Mouse (Mus musculus) intestine, embryonic 16.5 days (tissue): Measurements from ENCODE around the gene Dhx36. TPM values are rescaled to one million over a fixed set of nuclear protein-coding genes. Genes with fewer than 3 reads are reported as not detected.
A peak's percentile ranks its signal among the peaks of the same experiment; 100 is the strongest.

Experiments
- ATAC-seq: fragments of 200-750 bp; cut with Nextera tagmentation; 2 replicates; pipeline ENCODE4 v1.8.0; 2017; ENCODE audit warnings: moderate TSS enrichment, moderate library complexity
- H3K27ac ChIP-seq: fragments of 300-500 bp; sonication (generic); 2 replicates; pipeline ENCODE4 v1.5.1; 2014; ENCODE audit warnings: mild to moderate bottlenecking, low read length
- H3K27me3 ChIP-seq: fragments of 300-500 bp; sonication (generic); replicated peaks from 2 replicates; pipeline ENCODE4 v1.6.1; 2014; ENCODE audit warnings: low read length, control low read depth, mixed read lengths; ENCODE audit not compliant: control insufficient read depth, insufficient read depth
- H3K36me3 ChIP-seq: fragments of 300-500 bp; sonication (generic); 2 replicates; pipeline ENCODE4 v1.6.1; 2014; ENCODE audit warnings: low read length, control low read depth; ENCODE audit not compliant: control insufficient read depth, insufficient read depth
- H3K4me1 ChIP-seq: fragments of 300-500 bp; sonication (generic); 2 replicates; pipeline ENCODE4 v1.6.1; 2014; ENCODE audit warnings: low read length, control low read depth, mixed read lengths; ENCODE audit not compliant: control insufficient read depth, insufficient read depth
- H3K4me2 ChIP-seq: fragments of 300-500 bp; sonication (generic); 2 replicates; pipeline ENCODE4 v1.6.1; 2014; ENCODE audit warnings: low read depth, low read length, control low read depth
- H3K4me3 ChIP-seq: fragments of 300-500 bp; sonication (generic); 2 replicates; pipeline ENCODE4 v1.5.1; 2014; ENCODE audit warnings: mild to moderate bottlenecking, low read length
- H3K9ac ChIP-seq: fragments of 300-500 bp; sonication (generic); 2 replicates; pipeline ENCODE4 v1.6.1; 2014; ENCODE audit warnings: low read depth, low read length
- H3K9me3 ChIP-seq: fragments of 300-500 bp; sonication (generic); 2 replicates; pipeline ENCODE4 v1.6.1; 2016; ENCODE audit warnings: low read length, control low read depth; ENCODE audit not compliant: control insufficient read depth
- WGBS: fragments of 180-500 bp; shearing (Covaris S2); extraction: QIAGEN DNeasy Blood & Tissue Kit; methylation state at CpG from one replicate; pipeline ENCODE4 v1.1.7; 2014; 5-methylcytosine and 5-hydroxymethylcytosine counted together
- polyA plus RNA-seq: library from polyadenylated mRNA; unstranded; fragments of >200 nt; fragmentation: Nextera tagmentation; extraction: Ambion mirVana; gene quantifications from 2 replicates; pipeline ENCODE4 v1.2.1, GENCODE M21; 2015

Gene Dhx36
- polyA plus RNA-seq, result 8.2 and 10.4 TPM in 2 replicates

GRCm38 (mm10) chr3:62506488-62507205 is at the start of gene Dhx36:
Dhx36 (minus strand) TSS chr3:62507004.
- peak within 1 kb of the TSS; percentile 71 for H3K4me2 ChIP-seq
- no peaks in the 10 kb centered on the region for H3K9me3 ChIP-seq
- peak within 1 kb of the TSS; percentile 94 for H3K9ac ChIP-seq
- H3K27ac ChIP-seq, result peak within 1 kb of the TSS; percentile 91
- H3K27me3 ChIP-seq, result no peaks in the 10 kb centered on the region
- peak; percentile 99 for ATAC-seq
- under 1% methylated on average over 64 of the region's 66 CpGs for WGBS
- H3K4me1 ChIP-seq, result peaks cover 11% of the 10 kb centered on the region
- peak within 1 kb of the TSS; percentile 99 for H3K4me3 ChIP-seq
- no peaks in the 10 kb centered on the region for H3K36me3 ChIP-seq

- ATAC-seq, result no peak
- no peaks in the 10 kb centered on the region for H3K36me3 ChIP-seq
- no peak overlapping the region for H3K4me2 ChIP-seq
These were observed 20.8 kb upstream of the Dhx36 start for GRCm38 (mm10) chr3:62527593-62527992.

GRCm38 (mm10) chr3:62527160-62527559 is 20.4 kb upstream of the Dhx36 start:
- ATAC-seq, result no peak
- H3K27ac ChIP-seq, result no peak overlapping the region
- 38% methylated on average over 4 of the region's 4 CpGs for WGBS

More at GRCm38 (mm10) chr3:62527593-62527992, 20.8 kb upstream of the Dhx36 start:
- WGBS, result 60% methylated on average over 5 of the region's 5 CpGs
- no peaks in the 10 kb centered on the region for H3K4me1 ChIP-seq
- no peak overlapping the region for H3K9ac ChIP-seq
- no peak overlapping the region for H3K4me3 ChIP-seq
- no peak overlapping the region for H3K27ac ChIP-seq
- no peaks in the 10 kb centered on the region for H3K9me3 ChIP-seq
- no peaks in the 10 kb centered on the region for H3K27me3 ChIP-seq

GRCm38 (mm10) chr3:62507206-62507647 is 423 bp upstream of the Dhx36 start:
- Histone ChIP-seq H3K9ac (no peak overlapping the region), H3K27me3 (no peaks in the 10 kb centered on the region), H3K36me3 (no peaks in the 10 kb centered on the region), H3K27ac (no peak overlapping the region), H3K4me2 (peak overlapping the region; percentile 56), H3K4me1 (peaks cover 11% of the 10 kb centered on the region), H3K9me3 (no peaks in the 10 kb centered on the region), H3K4me3 (peak overlapping the region; percentile 99)
- WGBS, result 37% methylated on average over 5 of the region's 5 CpGs
- no peak; the same call in none of the 2 replicates for ATAC-seq

More at GRCm38 (mm10) chr3:62527160-62527559, 20.4 kb upstream of the Dhx36 start:
- Histone ChIP-seq H3K9me3 (no peaks in the 10 kb centered on the region), H3K4me2 (no peak overlapping the region), H3K4me1 (no peaks in the 10 kb centered on the region), H3K36me3 (no peaks in the 10 kb centered on the region), H3K4me3 (no peak overlapping the region), H3K9ac (no peak overlapping the region), H3K27me3 (no peaks in the 10 kb centered on the region)

- Histone ChIP-seq H3K9ac (no peak overlapping the region), H3K9me3 (no peaks in the 10 kb centered on the region), H3K27ac (no peak overlapping the region), H3K36me3 (no peaks in the 10 kb centered on the region), H3K4me3 (peak overlapping the region; percentile 99), H3K4me1 (peaks cover 11% of the 10 kb centered on the region), H3K27me3 (no peaks in the 10 kb centered on the region), H3K4me2 (peak overlapping the region; percentile 71)
- no peak for ATAC-seq
- 56% methylated on average over 5 of the region's 5 CpGs for WGBS
These were observed 1.5 kb downstream of the Dhx36 start for GRCm38 (mm10) chr3:62505166-62505900.

- Histone ChIP-seq H3K27ac (no peak overlapping the region), H3K4me2 (no peak overlapping the region), H3K27me3 (no peaks in the 10 kb centered on the region), H3K36me3 (peaks cover 5% of the 10 kb centered on the region; the same call in 1 of the 2 replicates), H3K9ac (no peak overlapping the region), H3K4me3 (no peak overlapping the region), H3K4me1 (no peaks in the 10 kb centered on the region), H3K9me3 (no peaks in the 10 kb centered on the region)
- WGBS, result 80% methylated on average over 4 of the region's 4 CpGs
- no peak for ATAC-seq
These were observed 7.5 kb downstream of the Dhx36 start for GRCm38 (mm10) chr3:62499327-62499726.

GRCm38 (mm10) chr3:62492568-62492967 is 14.2 kb downstream of the Dhx36 start:
- H3K4me1 ChIP-seq, result no peaks in the 10 kb centered on the region
- peaks cover 7% of the 10 kb centered on the region; the same call in 1 of the 2 replicates for H3K36me3 ChIP-seq
- H3K4me3 ChIP-seq, result no peak overlapping the region
- 74% methylated on average over 6 of the region's 6 CpGs for WGBS
- no peaks in the 10 kb centered on the region for H3K9me3 ChIP-seq
- ATAC-seq, result no peak
- no peak overlapping the region for H3K27ac ChIP-seq
- H3K27me3 ChIP-seq, result no peaks in the 10 kb centered on the region
- no peak overlapping the region for H3K9ac ChIP-seq
- H3K4me2 ChIP-seq, result no peak overlapping the region

GRCm38 (mm10) chr3:62484340-62484739 is 22.5 kb downstream of the Dhx36 start:
- Histone ChIP-seq H3K27ac (no peak overlapping the region), H3K27me3 (no peaks in the 10 kb centered on the region), H3K9ac (no peak overlapping the region), H3K4me3 (no peak overlapping the region), H3K9me3 (no peaks in the 10 kb centered on the region), H3K4me1 (no peaks in the 10 kb centered on the region), H3K36me3 (peaks cover 5% of the 10 kb centered on the region; the same call in 1 of the 2 replicates), H3K4me2 (no peak overlapping the region)
- ATAC-seq, result peak; percentile 82
- 77% methylated on average over 2 of the region's 2 CpGs for WGBS

- peaks cover 8% of the 10 kb centered on the region for H3K36me3 ChIP-seq
- no peak overlapping the region for H3K4me2 ChIP-seq
- no peaks in the 10 kb centered on the region for H3K27me3 ChIP-seq
- no peak overlapping the region for H3K27ac ChIP-seq
- H3K4me1 ChIP-seq, result no peaks in the 10 kb centered on the region
- no peak for ATAC-seq
- WGBS, result 90% methylated on average over 1 of the region's 1 CpGs
- no peak overlapping the region for H3K4me3 ChIP-seq
- H3K9ac ChIP-seq, result no peak overlapping the region
- H3K9me3 ChIP-seq, result no peaks in the 10 kb centered on the region
These were observed 36.6 kb downstream of the Dhx36 start for GRCm38 (mm10) chr3:62470179-62470578.
